Mouse (Mus musculus) cerebellum, postnatal 10 days (tissue): Measurements from ENCODE around the gene Aldh3b1.

Experiments
- DNase-seq, 2 experiments: peaks; one replicate each; pipeline ENCODE4 v3.0.0; 2021; ENCODE audit warnings: mixed read lengths in 2 of 2

Gene Aldh3b1

GRCm38 (mm10) chr19:3875045-3875444, 54.6 kb downstream of the Aldh3b1 start:
- no peak for DNase-seq

- DNase-seq, result peak; percentile 70 to 77
These were observed 57.2 kb downstream of the Aldh3b1 start for GRCm38 (mm10) chr19:3872373-3872772.

- DNase-seq, result no peak
These were observed 58.1 kb downstream of the Aldh3b1 start for GRCm38 (mm10) chr19:3871468-3871867.

GRCm38 (mm10) chr19:3868290-3868689, 61.3 kb downstream of the Aldh3b1 start:
- no peak for DNase-seq

GRCm38 (mm10) chr19:3864960-3865359, 64.6 kb downstream of the Aldh3b1 start:
- no peak for DNase-seq
